Mouse (Mus musculus): ENCODE results near the gene Nmt1. TPM values are rescaled to one million over a fixed set of nuclear protein-coding genes. Genes with fewer than 3 reads are reported as not detected.
A peak's percentile ranks its signal among the peaks of the same experiment; 100 is the strongest.

Gene Nmt1
- polyA plus RNA-seq, 1 experiment: 77.1 TPM

DNA sequence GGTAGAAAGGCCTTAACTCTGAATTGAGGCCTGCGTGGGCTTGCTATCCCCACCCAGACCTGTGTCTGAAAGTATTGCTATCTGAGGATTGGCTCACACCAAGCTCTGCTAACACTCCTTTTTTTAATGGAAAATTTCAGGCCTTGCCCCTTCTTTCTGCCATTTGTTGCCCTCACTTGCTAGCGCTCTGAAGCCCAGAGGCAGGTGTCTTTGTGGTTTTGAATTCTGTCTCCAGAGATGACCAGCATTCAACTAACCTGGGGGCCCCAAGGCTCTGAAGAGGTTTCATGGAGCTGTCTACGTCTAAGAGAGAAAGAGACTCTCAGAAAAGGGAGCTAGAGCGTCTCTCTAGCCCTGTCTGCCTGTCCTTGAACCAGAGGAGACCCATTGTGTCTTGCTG lies 40.3 kb downstream of the Nmt1 start:
- Histone ChIP-seq H3K36me3 (ENCODE audit: control insufficient read depth, insufficient read depth) (peaks cover 58% of the 10 kb centered on the region), H3K4me2 (ENCODE audit: low read depth) (peak overlapping the region; percentile 63), H3K27me3 (ENCODE audit: control insufficient read depth, insufficient read depth, insufficient read length) (no peaks in the 10 kb centered on the region), H3K79me2 (ENCODE audit: control insufficient read depth, insufficient read depth) (no peaks in the 10 kb centered on the region), H3K4me3 (no peak overlapping the region), H3ac (ENCODE audit: control insufficient read depth, insufficient read length) (no peak overlapping the region)
- TF ChIP-seq USF1 (IDR thresholded peaks at IDR 0.05; ENCODE audit: low read depth): no peak
- peak in 2 of 3 experiments; percentile 9 to 59 for TF ChIP-seq MYOD1 (IDR thresholded peaks at IDR 0.05; ENCODE audit: control insufficient read depth in 1 of 3, insufficient read length in 2 of 3, low read depth in 2 of 3)
- no peak for TF ChIP-seq E2F4 (IDR thresholded peaks at IDR 0.05; ENCODE audit: insufficient read depth)
- TF ChIP-seq MAX (IDR thresholded peaks at IDR 0.05; ENCODE audit: low read depth): no peak
- no peak for TF ChIP-seq TCF3 (IDR thresholded peaks at IDR 0.05; ENCODE audit: insufficient read length, low read depth)

DNA sequence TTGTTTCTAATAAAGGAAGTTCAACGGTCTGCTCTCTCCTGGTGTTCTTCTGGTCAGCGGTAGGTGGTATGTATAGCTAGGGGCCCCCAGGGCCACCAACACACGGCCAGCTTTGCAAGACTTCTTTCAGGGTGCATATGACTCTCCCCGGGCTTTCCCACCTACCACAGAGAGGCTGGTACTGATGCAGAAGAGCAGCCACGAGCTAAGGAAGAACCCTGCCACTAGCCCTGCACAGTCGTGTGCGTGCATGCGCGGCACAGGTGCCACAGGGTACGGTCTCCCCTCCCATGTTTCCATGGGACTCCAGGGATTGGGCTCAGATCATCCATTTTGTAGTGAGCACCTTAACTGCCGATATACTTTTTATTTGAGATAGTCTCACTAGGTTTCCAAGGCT lies 40.9 kb downstream of the Nmt1 start:
- TF ChIP-seq POLR2A (IDR thresholded peaks at IDR 0.05; ENCODE audit: insufficient read length, low read depth) (peak; percentile 43), E2F4 (IDR thresholded peaks at IDR 0.05; ENCODE audit: insufficient read depth) (no peak), MYOG (IDR thresholded peaks at IDR 0.05; ENCODE audit: control insufficient read depth in 1 of 3, insufficient read depth in 1 of 3, insufficient read length in 2 of 3, low read depth in 2 of 3) (no peak), CEBPB (IDR thresholded peaks at IDR 0.05; ENCODE audit: insufficient read depth, poor library complexity, severe bottlenecking) (no peak), USF1 (IDR thresholded peaks at IDR 0.05; ENCODE audit: low read depth) (no peak), REST (IDR thresholded peaks at IDR 0.05; ENCODE audit: insufficient read depth, insufficient read length) (no peak), SRF (IDR thresholded peaks at IDR 0.05; ENCODE audit: control insufficient read depth, insufficient read length, low read depth) (no peak), TCF3 (IDR thresholded peaks at IDR 0.05; ENCODE audit: insufficient read length, low read depth) (no peak), POLR2AphosphoS2 (IDR thresholded peaks at IDR 0.05; ENCODE audit: insufficient read length, low read depth) (peak; percentile 51)
- Histone ChIP-seq H3K27me3 (ENCODE audit: control insufficient read depth, insufficient read depth, insufficient read length) (no peaks in the 10 kb centered on the region), H3K4me3 (no peak overlapping the region), H3K79me2 (ENCODE audit: control insufficient read depth, insufficient read depth) (no peaks in the 10 kb centered on the region), H3ac (ENCODE audit: control insufficient read depth, insufficient read length) (no peak overlapping the region), H3K4me2 (ENCODE audit: low read depth) (no peak overlapping the region), H3K36me3 (ENCODE audit: control insufficient read depth, insufficient read depth) (peaks cover 52% of the 10 kb centered on the region)

DNA sequence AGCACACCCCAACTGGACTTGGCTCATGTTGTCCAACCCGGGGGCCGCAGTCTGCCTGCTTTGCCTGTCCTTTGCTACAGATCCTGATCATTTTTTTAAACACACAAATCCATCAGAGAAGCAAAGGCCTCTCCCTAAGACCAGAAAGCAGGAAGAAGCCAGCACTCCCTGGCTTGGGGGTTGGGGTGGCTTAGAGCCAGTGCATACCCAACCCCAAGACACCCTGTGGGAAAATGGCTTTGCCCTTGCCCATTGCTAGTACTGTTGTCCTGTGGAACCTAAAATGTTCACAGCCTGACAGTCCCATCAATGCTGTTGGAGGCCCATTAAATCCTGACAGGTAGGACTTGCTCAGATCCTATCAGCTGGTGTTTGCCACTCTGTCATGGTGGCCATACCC lies 41.7 kb downstream of the Nmt1 start:
- Histone ChIP-seq H3K36me3 (ENCODE audit: control insufficient read depth, insufficient read depth) (peaks cover 44% of the 10 kb centered on the region), H3K79me2 (ENCODE audit: control insufficient read depth, insufficient read depth) (no peaks in the 10 kb centered on the region), H3ac (ENCODE audit: control insufficient read depth, insufficient read length) (no peak overlapping the region), H3K4me2 (ENCODE audit: low read depth) (no peak overlapping the region), H3K4me3 (no peak overlapping the region), H3K27me3 (ENCODE audit: control insufficient read depth, insufficient read depth, insufficient read length) (no peaks in the 10 kb centered on the region)
- TF ChIP-seq POLR2AphosphoS2 (IDR thresholded peaks at IDR 0.05; ENCODE audit: insufficient read length, low read depth) (peak; percentile 51), USF1 (IDR thresholded peaks at IDR 0.05; ENCODE audit: low read depth) (no peak)

DNA sequence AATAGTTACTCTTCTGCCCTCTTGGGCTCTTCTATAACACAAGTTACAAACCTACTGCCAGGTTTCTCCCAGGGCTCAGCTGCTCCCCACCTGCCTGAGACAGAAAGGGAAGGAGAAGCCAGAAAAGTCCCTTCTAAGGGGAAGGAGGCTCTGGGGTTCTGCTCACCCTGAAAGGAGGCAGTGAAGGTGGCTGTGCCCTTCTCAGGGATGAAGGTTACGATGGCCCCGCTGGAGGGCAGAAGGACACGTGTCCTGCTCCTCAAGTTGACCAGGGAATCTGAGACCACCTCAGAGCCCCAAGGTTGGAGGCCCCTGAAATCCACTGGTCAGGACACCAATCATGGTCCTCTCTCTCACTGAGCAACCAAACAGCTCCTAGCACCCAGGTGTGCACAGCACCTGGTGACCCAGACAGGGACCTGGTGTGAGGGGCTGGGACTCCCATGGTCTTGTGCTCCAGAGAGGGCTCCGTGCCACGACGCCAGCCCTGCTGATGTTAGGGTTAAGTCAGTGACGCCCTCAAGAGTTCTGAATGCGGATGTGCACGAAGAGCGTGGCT lies 42.4 kb downstream of the Nmt1 start:
- Histone ChIP-seq H3K4me3 (no peak overlapping the region), H3K36me3 (ENCODE audit: control insufficient read depth, insufficient read depth) (peaks cover 42% of the 10 kb centered on the region), H3K79me2 (ENCODE audit: control insufficient read depth, insufficient read depth) (no peaks in the 10 kb centered on the region), H3K27me3 (ENCODE audit: control insufficient read depth, insufficient read depth, insufficient read length) (no peaks in the 10 kb centered on the region), H3K4me2 (ENCODE audit: low read depth) (no peak overlapping the region), H3ac (ENCODE audit: control insufficient read depth, insufficient read length) (no peak overlapping the region)
- no peak for TF ChIP-seq USF1 (IDR thresholded peaks at IDR 0.05; ENCODE audit: low read depth)
- no peak for TF ChIP-seq TCF12 (IDR thresholded peaks at IDR 0.05; ENCODE audit: insufficient read depth, poor library complexity, severe bottlenecking)
- TF ChIP-seq REST (IDR thresholded peaks at IDR 0.05; ENCODE audit: insufficient read depth, insufficient read length): no peak
- TF ChIP-seq E2F4 (IDR thresholded peaks at IDR 0.05; ENCODE audit: insufficient read depth): no peak
- TF ChIP-seq TCF3 (IDR thresholded peaks at IDR 0.05; ENCODE audit: insufficient read length, low read depth): no peak
- TF ChIP-seq MAX (IDR thresholded peaks at IDR 0.05; ENCODE audit: low read depth): no peak
- no peak for TF ChIP-seq MYOD1 (IDR thresholded peaks at IDR 0.05; ENCODE audit: control insufficient read depth in 1 of 3, insufficient read length in 2 of 3, low read depth in 2 of 3)
- no peak for TF ChIP-seq POLR2AphosphoS2 (IDR thresholded peaks at IDR 0.05; ENCODE audit: insufficient read length, low read depth)
- TF ChIP-seq POLR2A (IDR thresholded peaks at IDR 0.05; ENCODE audit: insufficient read length, low read depth): no peak
- no peak for TF ChIP-seq SRF (IDR thresholded peaks at IDR 0.05; ENCODE audit: control insufficient read depth, insufficient read length, low read depth)
- no peak for TF ChIP-seq CEBPB (IDR thresholded peaks at IDR 0.05; ENCODE audit: insufficient read depth, poor library complexity, severe bottlenecking)

DNA sequence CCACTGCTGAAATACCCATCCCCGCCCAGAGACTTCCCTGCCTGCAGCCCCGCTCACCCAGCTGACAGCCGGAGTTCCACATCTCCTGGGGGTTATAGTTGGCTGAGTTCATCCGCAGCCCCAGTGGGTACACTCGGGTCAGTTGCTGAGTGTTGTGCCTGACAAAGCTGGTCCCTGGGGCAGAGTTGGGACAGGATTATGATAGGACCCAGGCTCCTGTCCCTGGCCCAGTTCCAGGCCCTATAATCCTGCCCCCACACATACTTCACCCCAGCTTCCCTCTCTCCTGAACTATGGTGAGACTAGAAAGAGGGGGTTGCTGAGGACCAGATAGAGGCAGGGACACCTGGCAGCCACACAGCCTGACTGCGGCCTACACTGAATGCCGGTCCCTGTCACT lies 45.7 kb downstream of the Nmt1 start:
- Histone ChIP-seq H3K79me2 (ENCODE audit: control insufficient read depth, insufficient read depth) (no peaks in the 10 kb centered on the region), H3ac (ENCODE audit: control insufficient read depth, insufficient read length) (no peak overlapping the region), H3K36me3 (ENCODE audit: control insufficient read depth, insufficient read depth) (peaks cover 48% of the 10 kb centered on the region), H3K27me3 (ENCODE audit: control insufficient read depth, insufficient read depth, insufficient read length) (no peaks in the 10 kb centered on the region), H3K4me3 (no peak overlapping the region), H3K4me2 (ENCODE audit: low read depth) (no peak overlapping the region)
- TF ChIP-seq SRF (IDR thresholded peaks at IDR 0.05; ENCODE audit: control insufficient read depth, insufficient read length, low read depth) (no peak), MYOG (IDR thresholded peaks at IDR 0.05; ENCODE audit: control insufficient read depth in 1 of 3, insufficient read depth in 1 of 3, insufficient read length in 2 of 3, low read depth in 2 of 3) (no peak), POLR2A (IDR thresholded peaks at IDR 0.05; ENCODE audit: insufficient read length, low read depth) (peak; percentile 31)

Data from myocyte (in vitro differentiated cells).